Mouse (Mus musculus) olfactory bulb, adult 2 months (tissue): ENCODE measurements around the gene Idnk.

Source experiments
- CTCF ChIP-seq: fragments of 200-500 bp; IDR thresholded peaks from 2 replicates; pipeline ENCODE4 v1.5.1; 2012; ENCODE audit warnings: low read depth, mild to moderate bottlenecking, low read length, moderate library complexity; ENCODE audit not compliant: insufficient read depth
- POLR2A ChIP-seq: fragments of 200-500 bp; IDR thresholded peaks from 2 replicates; pipeline ENCODE4 v1.6.1; 2012; ENCODE audit warnings: mild to moderate bottlenecking, low read depth, low read length, moderate library complexity; ENCODE audit not compliant: insufficient read depth

DNA sequence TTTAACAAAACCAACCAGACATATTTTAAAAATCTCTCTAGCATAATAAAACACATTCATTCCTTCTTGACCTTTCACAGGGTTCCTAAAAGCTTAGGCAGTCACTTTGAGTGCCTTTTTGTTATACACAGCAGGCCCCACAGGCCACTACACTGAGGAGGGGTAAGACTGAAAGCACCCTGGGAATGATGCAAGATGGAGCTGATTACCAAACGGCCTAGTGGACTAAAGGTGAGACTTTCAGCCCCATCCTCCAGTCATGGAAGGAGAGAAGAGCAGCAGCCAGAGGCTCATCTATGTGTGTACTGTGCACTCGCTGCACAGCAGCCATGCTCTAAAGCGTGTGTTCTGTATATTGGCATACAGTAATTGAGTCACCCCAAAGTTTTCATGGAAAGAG is 37.5 kb downstream of the Idnk start:
- TF ChIP-seq POLR2A = no peak
- TF ChIP-seq CTCF = no peak
